Mouse (Mus musculus): ENCODE results near the gene Pigc.

The Pigc gene

GRCm38 (mm10) chr1:161968589-161969407 is at the start of gene Pigc:
Gene Pigc (plus strand): TSS chr1:161969186.
- DNase-seq, result peak; percentile 88

- DNase-seq, result no peak
Observed at GRCm38 (mm10) chr1:161919594-161919993, 49.4 kb upstream of the Pigc start.

DNA sequence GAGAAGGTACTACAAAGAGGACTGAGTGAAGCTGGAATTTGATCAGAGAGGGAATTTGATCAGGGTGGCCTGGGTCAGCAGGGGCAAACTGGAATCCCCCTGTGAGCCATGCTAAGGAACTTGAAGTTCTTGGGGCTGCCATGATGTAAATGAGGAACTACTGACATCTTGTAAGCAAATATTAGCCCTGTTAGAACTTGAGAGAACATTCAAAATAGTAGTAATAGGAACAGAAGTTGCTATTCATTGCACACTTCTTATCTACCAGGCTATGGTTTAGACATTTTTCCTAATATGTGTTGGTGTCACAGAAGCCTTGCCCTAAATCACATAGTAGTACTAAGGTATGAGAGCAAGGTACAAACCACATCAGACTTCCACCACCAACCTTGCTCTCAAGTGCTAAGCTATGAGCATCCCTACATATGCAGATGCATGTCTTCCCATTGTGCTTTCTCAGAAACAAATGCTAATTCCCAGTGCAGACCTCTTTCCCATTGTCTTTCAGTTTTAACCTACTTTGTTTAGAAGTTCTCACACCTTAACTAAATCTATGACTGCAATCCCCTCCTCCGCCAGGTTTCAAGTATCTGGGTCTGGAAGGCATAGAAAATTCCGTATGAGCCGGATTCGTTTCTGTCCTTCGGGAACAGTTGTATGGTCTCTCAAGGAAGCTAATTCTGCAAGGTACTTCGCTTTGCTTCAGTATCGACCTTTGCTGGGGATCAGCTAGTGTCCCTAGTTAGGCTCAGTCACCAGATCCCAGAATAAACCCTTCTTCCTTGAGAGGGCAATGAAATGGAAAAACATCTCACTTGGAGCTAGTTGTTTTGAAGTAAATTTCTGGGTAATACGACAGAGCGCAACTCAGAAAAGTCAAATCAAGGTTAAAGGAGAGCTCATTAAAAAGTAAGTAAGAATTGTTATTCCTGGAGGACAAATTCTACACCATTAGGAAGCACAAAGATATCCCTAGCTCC is 48.2 kb upstream of the Pigc start:
- DNase-seq, result no peak

DNA sequence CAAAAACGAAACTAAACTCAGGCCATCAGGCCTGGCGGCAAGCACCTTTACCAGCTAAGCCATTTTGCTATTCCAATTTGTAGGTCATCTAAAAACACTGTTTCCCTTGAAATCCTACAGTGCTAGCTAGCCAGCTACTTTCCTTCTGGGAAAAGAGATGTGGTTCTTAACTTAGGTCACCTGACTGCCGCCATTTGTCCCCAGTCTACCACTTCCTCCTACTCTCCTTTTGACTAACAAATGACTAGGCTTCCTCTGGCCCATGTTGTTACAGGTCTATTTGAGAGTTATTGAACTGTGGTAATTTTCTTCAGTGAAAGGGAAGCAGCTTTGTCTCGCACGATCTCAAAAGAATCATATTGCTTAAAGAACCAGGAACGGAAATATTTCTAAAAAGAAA is 47.1 kb upstream of the Pigc start:
- DNase-seq, result no peak

GRCm38 (mm10) chr1:161924321-161924720 is 44.7 kb upstream of the Pigc start:
- no peak for DNase-seq

GRCm38 (mm10) chr1:161925281-161925805 is 43.6 kb upstream of the Pigc start:
- DNase-seq, result no peak

DNA sequence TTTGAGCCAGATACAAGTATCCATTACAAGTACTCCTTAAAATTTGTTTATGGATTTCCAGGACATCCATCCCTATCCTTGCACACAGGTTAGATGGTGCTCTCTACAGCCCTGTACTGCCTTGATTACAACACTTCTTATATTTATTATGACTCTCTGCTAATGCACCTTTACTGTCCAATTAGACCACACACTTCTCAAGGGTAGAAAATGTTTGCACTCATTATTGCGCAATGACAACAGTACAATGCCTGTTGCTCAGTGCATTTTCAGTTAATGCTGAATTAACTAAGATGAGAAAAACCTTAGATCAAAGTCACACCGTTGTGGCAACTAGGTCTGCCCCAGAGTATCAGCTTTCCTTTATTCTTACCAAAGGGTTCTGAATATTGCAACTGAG is 41.0 kb upstream of the Pigc start:
- no peak for DNase-seq

- no peak for DNase-seq
Observed at GRCm38 (mm10) chr1:161931313-161931712, 37.7 kb upstream of the Pigc start.

DNA sequence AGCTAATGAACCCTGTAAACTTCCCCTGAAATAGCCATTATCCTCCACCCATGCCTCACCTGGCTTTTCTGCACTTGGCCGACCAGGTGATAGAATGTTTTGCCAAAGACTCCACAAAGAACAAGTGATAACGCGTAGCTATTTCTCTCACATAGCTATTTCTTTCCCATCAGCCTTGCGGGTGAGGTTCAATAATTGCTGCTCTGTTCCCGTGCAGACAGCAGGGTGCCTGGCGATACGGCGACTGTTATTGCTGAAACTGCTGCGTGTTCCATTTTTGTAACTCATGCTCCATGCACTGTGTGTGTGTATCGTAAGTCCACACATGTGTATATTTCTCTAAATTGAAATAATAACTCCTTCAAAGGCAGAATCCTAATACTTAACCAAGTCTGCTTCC is 37.2 kb upstream of the Pigc start:
- DNase-seq, result no peak

- DNase-seq, result no peak
Observed at GRCm38 (mm10) chr1:161932286-161932685, 36.7 kb upstream of the Pigc start.

DNA sequence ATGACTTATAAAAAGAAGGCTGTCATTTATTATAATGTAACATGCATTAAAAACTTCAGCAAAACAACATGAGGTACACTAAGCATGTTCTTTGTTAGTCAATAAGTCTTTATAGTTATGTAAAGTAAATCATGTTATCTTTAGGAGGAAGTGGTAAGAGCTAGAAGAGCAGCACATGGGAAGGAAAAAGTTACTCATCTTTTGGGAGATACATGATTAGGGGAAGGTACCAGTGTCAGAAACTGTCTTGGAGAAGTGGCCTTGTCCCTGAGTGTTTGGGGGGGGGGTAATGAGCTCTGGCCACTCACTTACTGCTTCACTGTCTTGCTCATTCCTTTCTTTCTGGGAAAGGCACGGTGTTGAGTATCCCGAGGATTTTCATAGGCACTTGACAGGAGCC is 26.9 kb upstream of the Pigc start:
- DNase-seq, result no peak

DNA sequence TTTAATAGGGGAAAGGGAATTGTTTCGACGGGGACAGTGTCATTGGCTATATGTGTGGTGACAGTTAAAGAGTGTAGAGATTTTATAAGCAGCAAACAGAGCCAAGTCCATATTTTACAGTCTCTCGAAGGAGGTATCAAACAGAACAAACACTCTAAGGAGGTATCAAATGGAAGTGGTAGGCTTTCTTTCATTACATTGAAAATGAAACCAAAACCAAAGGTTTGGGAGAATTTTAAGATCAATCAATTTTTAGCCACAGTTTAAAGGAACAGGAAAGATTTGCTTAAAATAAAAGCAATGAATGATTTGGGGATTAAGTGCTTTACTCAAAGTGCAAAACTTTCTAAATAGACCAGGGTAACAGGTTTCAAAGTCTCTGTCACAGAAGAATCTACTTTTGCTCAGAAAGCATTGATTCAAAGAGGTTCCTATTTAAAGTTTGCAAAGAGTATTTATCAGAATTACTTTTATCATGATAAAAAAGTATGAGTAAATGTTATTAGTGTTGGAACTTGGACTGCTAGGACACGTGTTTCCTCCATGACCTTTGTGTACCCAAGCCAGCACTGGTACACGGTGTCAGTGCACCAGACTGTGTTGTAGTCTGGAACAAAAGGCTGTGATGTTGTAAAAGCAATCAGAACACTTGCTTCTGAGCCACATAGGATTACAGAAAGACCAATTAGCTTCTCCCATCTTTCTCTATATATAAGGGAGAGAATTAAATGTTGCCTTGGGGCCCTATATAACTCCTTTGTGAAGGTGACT is 17.8 kb upstream of the Pigc start:
- DNase-seq, result no peak

- no peak for DNase-seq
Observed at GRCm38 (mm10) chr1:161952599-161952998, 16.4 kb upstream of the Pigc start.

DNA sequence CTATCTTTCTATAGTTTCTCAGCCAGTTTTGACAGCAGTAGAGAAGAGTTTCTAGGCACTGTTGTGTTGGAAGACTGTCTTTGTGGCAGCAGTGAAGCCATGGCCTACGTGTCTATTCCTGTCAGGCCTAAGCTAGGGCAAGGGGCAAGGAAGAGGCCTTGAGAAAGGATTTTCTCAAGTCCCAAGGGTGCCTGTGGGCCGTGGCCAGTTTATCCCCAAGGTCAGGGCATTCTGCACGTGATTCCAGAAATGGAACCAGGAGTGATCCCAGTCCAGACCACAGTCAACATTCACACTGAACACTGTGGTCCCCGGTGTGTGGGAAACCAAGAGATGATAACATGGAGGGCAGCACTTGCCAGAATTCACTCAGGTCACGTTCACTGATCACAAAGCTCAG is 13.1 kb upstream of the Pigc start:
- no peak for DNase-seq

GRCm38 (mm10) chr1:161957964-161958950 is 10.7 kb upstream of the Pigc start:
- no peak for DNase-seq

DNA sequence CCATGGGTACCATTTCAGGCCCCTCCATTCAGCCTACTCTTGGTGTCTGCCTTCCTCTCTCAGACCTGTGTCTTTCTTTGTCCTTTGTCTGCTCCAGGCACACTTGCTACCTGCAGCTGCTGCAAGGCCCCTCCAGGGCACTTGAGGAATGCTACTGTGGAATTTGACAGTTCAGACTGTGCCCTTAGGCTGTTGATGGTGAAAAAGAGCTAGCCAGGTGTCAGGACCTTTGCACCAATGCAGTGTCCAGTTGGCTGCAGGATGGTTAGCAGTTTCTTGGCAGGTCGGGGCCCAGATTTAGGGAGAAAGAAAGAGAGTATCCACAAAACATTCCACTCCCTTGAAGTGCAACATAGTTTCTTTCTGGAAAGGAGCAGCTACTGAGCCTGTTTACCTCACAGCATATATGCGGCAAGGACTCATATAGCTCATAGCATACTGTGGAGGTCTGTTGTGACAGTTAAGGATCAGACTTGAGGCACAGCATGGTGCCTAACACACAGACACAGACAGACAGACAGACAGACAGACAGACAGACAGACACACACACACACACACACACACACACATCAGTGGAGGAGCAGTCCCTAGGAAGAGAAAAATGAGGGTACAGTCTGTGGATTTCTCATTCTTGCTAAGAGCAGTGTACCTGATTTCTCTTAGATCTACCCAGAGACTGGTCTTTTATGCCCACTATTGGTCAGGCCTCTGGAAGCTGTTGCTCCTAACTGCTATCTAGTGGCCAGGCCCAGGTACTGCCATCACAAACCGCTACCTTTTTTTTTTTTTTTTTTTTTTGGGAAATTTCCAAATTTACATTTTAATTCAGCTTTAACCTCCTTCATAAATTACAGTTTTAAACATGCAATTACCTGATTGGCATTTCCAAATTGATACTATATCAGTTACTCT is 6.3 kb upstream of the Pigc start:
- no peak for DNase-seq

DNA sequence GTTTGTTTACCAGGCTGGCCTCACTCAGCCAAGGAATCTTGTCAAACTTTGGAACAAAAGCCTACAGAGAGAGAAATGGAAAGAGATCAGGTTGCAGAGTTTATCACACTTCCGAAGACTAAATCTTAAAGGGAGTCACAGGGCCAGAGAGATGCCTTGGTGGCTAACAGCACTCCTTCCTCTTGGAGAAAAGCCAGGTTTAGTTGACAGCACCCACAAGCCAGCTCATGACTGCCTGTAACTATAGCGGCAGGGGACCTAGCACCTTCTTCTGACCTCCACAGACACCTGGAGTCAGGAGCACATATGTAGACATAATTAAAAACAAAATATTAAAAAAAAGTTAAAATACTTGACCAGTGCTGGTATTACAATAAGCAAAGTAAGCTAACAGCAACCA is 1.1 kb upstream of the Pigc start:
- DNase-seq, result no peak

DNA sequence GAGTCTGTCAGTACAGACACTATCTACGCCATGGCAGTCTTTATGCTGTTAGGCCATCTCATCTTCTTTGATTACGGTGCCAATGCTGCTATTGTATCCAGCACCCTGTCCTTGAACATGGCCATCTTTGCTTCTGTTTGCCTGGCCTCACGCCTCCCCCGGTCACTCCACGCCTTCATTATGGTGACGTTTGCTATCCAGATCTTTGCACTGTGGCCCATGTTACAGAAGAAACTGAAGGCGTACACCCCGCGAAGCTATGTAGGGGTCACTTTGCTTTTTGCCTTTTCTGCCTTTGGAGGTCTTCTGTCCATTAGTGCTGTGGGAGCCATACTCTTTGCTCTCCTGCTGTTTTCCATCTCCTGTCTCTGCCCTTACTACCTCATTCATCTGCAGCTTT is 1.9 kb downstream of the Pigc start:
- no peak for DNase-seq

DNA sequence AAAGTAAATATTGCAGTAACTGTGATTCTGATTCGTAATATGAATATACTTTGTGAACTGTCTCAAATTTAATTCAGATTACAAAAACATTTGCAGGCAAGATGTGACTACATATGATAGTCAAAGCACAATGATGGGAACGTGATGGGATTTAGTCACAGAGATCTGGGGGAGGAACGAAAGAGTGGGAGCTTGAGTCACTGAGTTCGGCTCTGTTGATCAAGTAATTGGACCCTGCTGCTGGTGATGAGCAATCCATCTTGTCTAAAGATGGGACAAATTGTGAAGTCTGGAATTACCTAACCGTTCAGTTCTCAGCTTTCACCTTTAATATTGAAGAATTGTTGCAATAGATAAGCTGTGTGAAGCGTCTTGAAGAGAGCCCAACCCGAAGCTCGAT is 3.2 kb downstream of the Pigc start:
- DNase-seq, result no peak

Measured in thymus, postnatal 25 days (tissue).